Mouse (Mus musculus): ENCODE measurements around the gene Sox10. TPM values are rescaled to one million over a fixed set of nuclear protein-coding genes. Genes with fewer than 3 reads are reported as not detected.
A peak's percentile ranks its signal among the peaks of the same experiment; 100 is the strongest.

The Sox10 gene
- polyA plus RNA-seq, 1 experiment from 2014 or later = 0.25 TPM

GRCm38 (mm10) chr15:79130782-79131181, 34.3 kb downstream of the Sox10 start:
- WGBS = 80% methylated on average over 10 of the region's 10 CpGs
- H3K4me1 ChIP-seq (replicated peaks; ENCODE audit: insufficient read depth, low read length) = peaks cover 13% of the 10 kb centered on the region; the same call in 1 of the 2 replicates
- DNase-seq (ENCODE audit: low spot score) = no peak
- no peaks in the 10 kb centered on the region for H3K9me3 ChIP-seq (replicated peaks; ENCODE audit: low read length)
- no peak for TF ChIP-seq CTCF (IDR thresholded peaks at IDR 0.05; ENCODE audit: low read depth)
- no peak for ATAC-seq (replicated peaks; ENCODE audit: low FRiP score, low read depth)
- H3K27me3 ChIP-seq (ENCODE audit: insufficient read depth, low read length) = no peaks in the 10 kb centered on the region
- peaks cover 60% of the 10 kb centered on the region for H3K36me3 ChIP-seq (ENCODE audit: insufficient read depth, low read length)
- no peak overlapping the region for H3K4me2 ChIP-seq (ENCODE audit: low read length)
- H3K9ac ChIP-seq (ENCODE audit: low read depth, low read length) = no peak overlapping the region
- H3K4me3 ChIP-seq (replicated peaks; ENCODE audit: low read depth, low read length) = no peak overlapping the region
- H3K27ac ChIP-seq = peak overlapping the region; percentile 50; the same call in 1 of the 2 replicates

- Histone ChIP-seq H3K27me3 (ENCODE audit: insufficient read depth, low read length) (no peaks in the 10 kb centered on the region), H3K36me3 (ENCODE audit: insufficient read depth, low read length) (peaks cover 73% of the 10 kb centered on the region), H3K4me3 (replicated peaks; ENCODE audit: low read depth, low read length) (no peak overlapping the region), H3K4me1 (replicated peaks; ENCODE audit: insufficient read depth, low read length) (0 out of 2 replicates have a peak, but pooled peaks cover 4% of the 10 kb centered on the region), H3K4me2 (ENCODE audit: low read length) (no peak overlapping the region), H3K9me3 (replicated peaks; ENCODE audit: low read length) (no peaks in the 10 kb centered on the region), H3K27ac (no peak overlapping the region), H3K9ac (ENCODE audit: low read depth, low read length) (no peak overlapping the region)
- no peak for ATAC-seq (replicated peaks; ENCODE audit: low FRiP score, low read depth)
- DNase-seq (ENCODE audit: low spot score) = no peak
- 54% methylated on average over 7 of the region's 7 CpGs for WGBS
- no peak for TF ChIP-seq CTCF (IDR thresholded peaks at IDR 0.05; ENCODE audit: low read depth)
These were observed 35.7 kb downstream of the Sox10 start for GRCm38 (mm10) chr15:79129311-79129710.

- Histone ChIP-seq H3K9me3 (replicated peaks; ENCODE audit: low read length) (no peaks in the 10 kb centered on the region), H3K4me2 (ENCODE audit: low read length) (no peak overlapping the region), H3K4me3 (replicated peaks; ENCODE audit: low read depth, low read length) (no peak overlapping the region), H3K36me3 (ENCODE audit: insufficient read depth, low read length) (peaks cover 68% of the 10 kb centered on the region), H3K27me3 (ENCODE audit: insufficient read depth, low read length) (no peaks in the 10 kb centered on the region), H3K27ac (no peak overlapping the region), H3K4me1 (replicated peaks; ENCODE audit: insufficient read depth, low read length) (0 out of 2 replicates have a peak, but pooled peaks cover 4% of the 10 kb centered on the region), H3K9ac (ENCODE audit: low read depth, low read length) (no peak overlapping the region)
- ATAC-seq (replicated peaks; ENCODE audit: low FRiP score, low read depth) = no peak
- DNase-seq (ENCODE audit: low spot score) = no peak
- peak; percentile 62 for TF ChIP-seq CTCF (IDR thresholded peaks at IDR 0.05; ENCODE audit: low read depth)
- 98% methylated on average over 5 of the region's 5 CpGs for WGBS
These were observed 36.8 kb downstream of the Sox10 start for GRCm38 (mm10) chr15:79128208-79128607.

GRCm38 (mm10) chr15:79127101-79127500, 37.9 kb downstream of the Sox10 start:
- no peak overlapping the region for H3K27ac ChIP-seq
- H3K27me3 ChIP-seq (ENCODE audit: insufficient read depth, low read length) = no peaks in the 10 kb centered on the region
- no peak for DNase-seq (ENCODE audit: low spot score)
- 0 out of 2 replicates have a peak, but pooled peaks cover 4% of the 10 kb centered on the region for H3K4me1 ChIP-seq (replicated peaks; ENCODE audit: insufficient read depth, low read length)
- peaks cover 70% of the 10 kb centered on the region for H3K36me3 ChIP-seq (ENCODE audit: insufficient read depth, low read length)
- ATAC-seq (replicated peaks; ENCODE audit: low FRiP score, low read depth) = no peak
- no peak for TF ChIP-seq CTCF (IDR thresholded peaks at IDR 0.05; ENCODE audit: low read depth)
- no peak overlapping the region for H3K4me2 ChIP-seq (ENCODE audit: low read length)
- H3K9me3 ChIP-seq (replicated peaks; ENCODE audit: low read length) = no peaks in the 10 kb centered on the region
- H3K4me3 ChIP-seq (replicated peaks; ENCODE audit: low read depth, low read length) = no peak overlapping the region
- 93% methylated on average over 12 of the region's 12 CpGs for WGBS
- H3K9ac ChIP-seq (ENCODE audit: low read depth, low read length) = no peak overlapping the region

- no peak overlapping the region for H3K9ac ChIP-seq (ENCODE audit: low read depth, low read length)
- H3K4me3 ChIP-seq (replicated peaks; ENCODE audit: low read depth, low read length) = no peak overlapping the region
- WGBS = 81% methylated on average over 13 of the region's 13 CpGs
- H3K27ac ChIP-seq = no peak overlapping the region
- no peaks in the 10 kb centered on the region for H3K4me1 ChIP-seq (replicated peaks; ENCODE audit: insufficient read depth, low read length)
- no peak overlapping the region for H3K4me2 ChIP-seq (ENCODE audit: low read length)
- H3K36me3 ChIP-seq (ENCODE audit: insufficient read depth, low read length) = peaks cover 66% of the 10 kb centered on the region
- ATAC-seq (replicated peaks; ENCODE audit: low FRiP score, low read depth) (no peak), DNase-seq (ENCODE audit: low spot score) (peak; percentile 54)
- no peaks in the 10 kb centered on the region for H3K9me3 ChIP-seq (replicated peaks; ENCODE audit: low read length)
- peak; percentile 77 for TF ChIP-seq CTCF (IDR thresholded peaks at IDR 0.05; ENCODE audit: low read depth)
- no peaks in the 10 kb centered on the region for H3K27me3 ChIP-seq (ENCODE audit: insufficient read depth, low read length)
These were observed 38.7 kb downstream of the Sox10 start for GRCm38 (mm10) chr15:79126217-79126932.

- H3K36me3 ChIP-seq (ENCODE audit: insufficient read depth, low read length) = peaks cover 58% of the 10 kb centered on the region
- H3K4me2 ChIP-seq (ENCODE audit: low read length) = no peak overlapping the region
- H3K27ac ChIP-seq = no peak overlapping the region
- DNase-seq (ENCODE audit: low spot score) (no peak), ATAC-seq (replicated peaks; ENCODE audit: low FRiP score, low read depth) (no peak)
- no peaks in the 10 kb centered on the region for H3K27me3 ChIP-seq (ENCODE audit: insufficient read depth, low read length)
- no peaks in the 10 kb centered on the region for H3K4me1 ChIP-seq (replicated peaks; ENCODE audit: insufficient read depth, low read length)
- H3K9me3 ChIP-seq (replicated peaks; ENCODE audit: low read length) = no peaks in the 10 kb centered on the region
- no peak overlapping the region for H3K9ac ChIP-seq (ENCODE audit: low read depth, low read length)
- H3K4me3 ChIP-seq (replicated peaks; ENCODE audit: low read depth, low read length) = no peak overlapping the region
- no peak for TF ChIP-seq CTCF (IDR thresholded peaks at IDR 0.05; ENCODE audit: low read depth)
- WGBS = 82% methylated on average over 10 of the region's 10 CpGs
These were observed 40.6 kb downstream of the Sox10 start for GRCm38 (mm10) chr15:79124331-79124875.

Data from kidney, postnatal 0 days (tissue).